Mouse (Mus musculus) ES-Bruce4 (cell line): Measurements from ENCODE around the gene Rhbdf2.

Experiments used
- CTCF ChIP-seq: IDR thresholded peaks from one replicate; pipeline ENCODE4 v1.8.1; 2011; ENCODE audit warnings: low read depth, low read length
- POLR2A ChIP-seq: IDR thresholded peaks from one replicate; pipeline ENCODE4 v1.8.1; 2011; ENCODE audit warnings: low read length; ENCODE audit not compliant: insufficient read depth

- TF ChIP-seq CTCF (no peak), POLR2A (no peak)
These were observed 2.7 kb upstream of the Rhbdf2 start for GRCm38 (mm10) chr11:116629472-116629871.
